Mouse (Mus musculus) lung, embryonic 14.5 days (tissue): Measurements from ENCODE around the gene Adamts12. TPM values are rescaled to one million over a fixed set of nuclear protein-coding genes. Genes with fewer than 3 reads are reported as not detected.

ENCODE experiments used
- ATAC-seq: fragments of 200-750 bp; cut with Nextera tagmentation; 2 replicates; pipeline ENCODE4 v1.8.0; 2017; ENCODE audit warnings: mild to moderate bottlenecking, moderate TSS enrichment, moderate library complexity; ENCODE audit not compliant: insufficient read depth
- DNase-seq: peaks from one replicate; pipeline ENCODE4 v3.0.0-alpha.2; 2015
- H3K27ac ChIP-seq: fragments of 300-500 bp; sonication (generic); 2 replicates; pipeline ENCODE4 v1.5.1; 2014; ENCODE audit warnings: low read depth, mild to moderate bottlenecking, moderate library complexity
- H3K27me3 ChIP-seq: fragments of 300-500 bp; sonication (generic); 2 replicates; pipeline ENCODE4 v1.6.1; 2014; ENCODE audit warnings: low read length, control low read depth; ENCODE audit not compliant: insufficient read depth
- H3K36me3 ChIP-seq: fragments of 300-500 bp; sonication (generic); 2 replicates; pipeline ENCODE4 v1.6.1; 2014; ENCODE audit warnings: control low read depth; ENCODE audit not compliant: insufficient read depth
- H3K4me1 ChIP-seq: fragments of 300-500 bp; sonication (generic); 2 replicates; pipeline ENCODE4 v1.6.1; 2014; ENCODE audit warnings: antibody characterized with exemption, control low read depth; ENCODE audit not compliant: insufficient read depth
- H3K4me2 ChIP-seq: fragments of 300-500 bp; sonication (generic); 2 replicates; pipeline ENCODE4 v1.6.1; 2014; ENCODE audit warnings: mild to moderate bottlenecking
- H3K4me3 ChIP-seq: fragments of 300-500 bp; sonication (generic); 2 replicates; pipeline ENCODE4 v1.5.1; 2014; ENCODE audit warnings: low read depth, low read length
- H3K9ac ChIP-seq: fragments of 300-500 bp; sonication (generic); 2 replicates; pipeline ENCODE4 v1.6.1; 2014
- H3K9me3 ChIP-seq: fragments of 300-500 bp; sonication (generic); 2 replicates; pipeline ENCODE4 v1.6.1; 2016; ENCODE audit warnings: low read depth, low read length, control low read depth
- CTCF ChIP-seq: IDR thresholded peaks from 2 replicates; pipeline ENCODE4 v1.5.1; 2016; ENCODE audit warnings: antibody characterized with exemption, low read depth
- WGBS: fragments of 180-500 bp; shearing (Covaris S2); extraction: QIAGEN DNeasy Blood & Tissue Kit; methylation state at CpG from one replicate; pipeline ENCODE4 v1.1.7; 2014; 5-methylcytosine and 5-hydroxymethylcytosine counted together
- polyA plus RNA-seq: library from polyadenylated mRNA; unstranded; fragments of >200 nt; fragmentation: Nextera tagmentation; extraction: Ambion mirVana; gene quantifications from 2 replicates; pipeline ENCODE4 v1.2.1, GENCODE M21; 2014

Adamts12 gene
- polyA plus RNA-seq, 1 experiment from 2014 or later: 7.0 TPM

DNA sequence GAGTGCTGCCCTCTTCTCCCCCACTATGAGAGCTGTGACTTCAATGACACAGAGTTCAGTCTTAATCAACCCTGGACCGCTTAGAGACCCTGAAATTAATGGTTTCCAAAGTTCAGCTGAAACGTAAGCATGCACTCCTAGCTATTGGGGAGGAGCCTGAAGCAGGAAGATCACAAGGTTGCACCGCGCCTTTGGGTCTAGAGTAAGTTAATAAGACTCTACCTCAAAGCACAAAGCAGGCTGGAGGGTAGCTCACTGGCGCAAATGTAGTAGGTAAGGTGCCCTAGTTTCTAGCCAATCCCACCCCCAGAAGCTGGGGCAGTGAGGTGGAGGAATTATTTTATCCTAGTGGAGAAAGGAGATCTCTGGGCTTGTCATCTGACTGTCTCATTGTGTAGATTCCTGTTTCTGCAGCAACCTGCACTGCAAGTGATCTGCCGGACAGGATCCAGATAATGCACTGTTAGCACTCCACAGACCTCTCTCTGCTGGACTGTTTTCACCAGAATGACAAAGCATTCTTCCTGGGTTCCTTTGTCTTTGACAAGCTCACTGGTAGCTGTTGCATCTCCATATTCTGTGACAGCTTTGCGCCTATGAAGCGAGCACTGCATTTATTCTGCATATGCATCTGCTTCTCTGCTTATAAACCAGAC is 315.0 kb downstream of the Adamts12 start:
- peak; percentile 35; the same call in 1 of the 2 replicates for ATAC-seq
- Histone ChIP-seq H3K4me1 (no peaks in the 10 kb centered on the region), H3K27ac (no peak overlapping the region), H3K9ac (no peak overlapping the region), H3K4me3 (no peak overlapping the region), H3K4me2 (no peak overlapping the region), H3K27me3 (no peaks in the 10 kb centered on the region), H3K9me3 (no peaks in the 10 kb centered on the region), H3K36me3 (peaks cover 24% of the 10 kb centered on the region)
- WGBS: 78% methylated on average over 8 of the region's 8 CpGs
- DNase-seq: no peak
- no peak for TF ChIP-seq CTCF

DNA sequence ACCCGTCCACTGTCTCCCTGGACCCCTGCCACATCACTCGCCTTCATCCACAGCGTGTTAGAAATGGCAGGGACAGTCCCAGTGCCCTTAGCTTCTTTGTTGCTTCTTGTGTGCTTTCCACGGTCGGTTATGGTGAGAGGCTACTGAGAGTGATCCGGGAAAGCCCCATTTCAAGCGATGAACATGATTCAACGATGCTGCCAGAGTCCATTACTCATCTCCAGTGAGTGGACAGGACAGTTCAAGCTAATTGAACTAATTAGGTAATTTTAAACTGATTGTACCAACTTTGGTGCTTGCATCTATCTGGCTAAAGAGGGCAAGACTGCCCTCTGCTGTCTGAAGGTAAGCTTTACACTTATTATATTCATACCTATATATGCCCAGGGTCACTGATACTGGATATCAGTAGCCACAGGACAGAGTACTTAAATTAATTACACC is 315.5 kb downstream of the Adamts12 start:
- Histone ChIP-seq H3K36me3 (peaks cover 30% of the 10 kb centered on the region), H3K4me2 (no peak overlapping the region), H3K9me3 (no peaks in the 10 kb centered on the region), H3K27ac (no peak overlapping the region), H3K4me3 (no peak overlapping the region), H3K27me3 (no peaks in the 10 kb centered on the region), H3K9ac (no peak overlapping the region), H3K4me1 (no peaks in the 10 kb centered on the region)
- peak; percentile 71 for TF ChIP-seq CTCF
- ATAC-seq: peak; percentile 44; the same call in 1 of the 2 replicates
- WGBS: 38% methylated on average over 8 of the region's 8 CpGs
- DNase-seq: peak; percentile 82

DNA sequence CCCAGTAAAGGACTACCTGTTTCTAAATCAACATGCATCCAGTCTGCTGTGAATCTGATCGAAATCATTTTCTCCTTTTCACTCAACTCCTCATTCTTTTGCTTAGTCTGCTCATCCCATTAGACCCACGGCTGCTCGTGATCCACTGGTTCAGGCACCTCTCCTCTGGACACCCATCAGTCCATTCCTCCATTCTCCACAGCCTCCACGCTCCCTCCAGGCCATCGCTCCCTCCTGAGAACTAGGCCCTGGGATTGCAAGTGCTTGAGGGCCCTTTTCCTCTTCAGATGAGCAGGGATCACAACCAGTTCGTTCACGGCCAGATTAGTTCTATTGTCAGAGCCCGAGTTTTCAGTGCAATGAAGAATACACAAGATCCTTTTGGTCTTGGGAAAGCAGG is 316.0 kb downstream of the Adamts12 start:
- WGBS: 71% methylated on average over 8 of the region's 8 CpGs
- DNase-seq: no peak

DNA sequence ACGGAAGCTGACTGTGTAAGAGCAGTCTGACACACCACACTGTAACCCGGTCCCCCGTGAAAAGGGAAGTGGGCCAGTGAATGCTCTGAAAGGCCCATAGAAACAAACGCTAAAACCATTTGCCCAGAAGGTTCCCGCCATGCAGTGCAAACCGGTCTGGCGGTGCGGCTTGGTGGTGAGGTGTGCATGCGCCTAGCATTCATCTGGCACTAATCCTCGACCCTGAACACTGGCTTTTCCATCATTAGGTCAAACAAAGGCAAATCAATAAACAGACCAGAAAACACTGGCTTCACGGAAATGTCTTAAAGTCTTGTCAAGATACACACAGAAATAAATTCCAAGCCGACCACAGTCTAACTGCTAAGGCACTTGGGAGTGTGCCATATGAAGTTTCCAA is 318.0 kb downstream of the Adamts12 start:
- no peak for DNase-seq

More for the DNA sequence above, 316.0 kb downstream of the Adamts12 start:
- Histone ChIP-seq H3K27me3 (no peaks in the 10 kb centered on the region), H3K9me3 (no peaks in the 10 kb centered on the region), H3K4me1 (no peaks in the 10 kb centered on the region), H3K36me3 (peaks cover 35% of the 10 kb centered on the region), H3K4me2 (no peak overlapping the region), H3K9ac (no peak overlapping the region), H3K4me3 (no peak overlapping the region), H3K27ac (no peak overlapping the region)
- no peak for TF ChIP-seq CTCF
- no peak for ATAC-seq

DNA sequence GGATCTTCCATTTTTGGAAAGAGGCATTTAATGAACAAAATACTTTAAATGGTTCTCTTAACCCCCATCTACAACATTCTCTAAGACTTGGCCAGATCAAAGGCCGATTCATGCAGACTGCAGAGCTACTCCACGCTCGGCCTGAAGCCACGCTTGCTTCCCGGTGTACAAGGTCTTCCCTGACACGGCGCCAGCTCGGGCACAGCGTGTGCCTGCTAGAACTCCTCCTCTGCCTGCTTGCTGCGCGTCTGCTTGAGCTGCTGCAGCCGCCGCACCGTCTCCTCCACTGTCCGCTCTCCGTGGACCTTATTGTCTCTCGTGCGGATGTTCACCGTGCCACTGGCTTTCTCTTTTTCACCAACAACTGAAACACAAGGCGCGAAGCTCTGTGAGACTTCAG is 319.2 kb downstream of the Adamts12 start:
- no peak for TF ChIP-seq CTCF
- no peak overlapping the region for H3K27ac ChIP-seq
- H3K9me3 ChIP-seq: no peaks in the 10 kb centered on the region
- ATAC-seq (no peak), DNase-seq (no peak)
- no peaks in the 10 kb centered on the region for H3K4me1 ChIP-seq
- H3K36me3 ChIP-seq: peaks cover 67% of the 10 kb centered on the region
- no peak overlapping the region for H3K4me2 ChIP-seq
- no peak overlapping the region for H3K9ac ChIP-seq
- no peak overlapping the region for H3K4me3 ChIP-seq
- WGBS: 95% methylated on average over 21 of the region's 21 CpGs
- H3K27me3 ChIP-seq: no peaks in the 10 kb centered on the region

More for the DNA sequence above, 318.0 kb downstream of the Adamts12 start:
- Histone ChIP-seq H3K4me3 (no peak overlapping the region), H3K9me3 (no peaks in the 10 kb centered on the region), H3K27me3 (no peaks in the 10 kb centered on the region), H3K9ac (no peak overlapping the region), H3K4me1 (no peaks in the 10 kb centered on the region), H3K4me2 (no peak overlapping the region), H3K27ac (no peak overlapping the region), H3K36me3 (peaks cover 55% of the 10 kb centered on the region)
- TF ChIP-seq CTCF: no peak
- no peak for ATAC-seq
- 86% methylated on average over 12 of the region's 12 CpGs for WGBS

DNA sequence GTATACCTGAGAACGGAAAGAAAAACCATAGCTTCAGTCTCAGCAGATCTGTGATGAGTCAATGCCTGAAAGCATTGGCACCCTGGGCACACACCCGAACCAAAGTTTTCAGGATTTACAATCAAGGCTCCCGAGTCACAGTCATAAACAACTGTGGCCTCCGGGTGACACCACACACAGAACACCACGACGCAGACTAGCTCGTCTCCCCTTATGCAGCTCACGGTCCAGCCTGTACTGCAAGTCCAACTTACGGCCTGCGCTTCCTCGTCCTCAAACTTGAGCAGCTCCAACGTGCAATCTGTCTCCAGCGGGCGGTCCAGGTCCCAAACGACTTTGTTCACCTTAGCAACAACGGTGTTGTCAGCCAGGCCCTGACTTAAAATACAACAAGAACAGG is 328.3 kb downstream of the Adamts12 start:
- ATAC-seq: no peak
- Histone ChIP-seq H3K27me3 (no peaks in the 10 kb centered on the region), H3K4me2 (no peak overlapping the region), H3K9ac (no peak overlapping the region), H3K4me3 (no peak overlapping the region), H3K9me3 (no peaks in the 10 kb centered on the region), H3K27ac (no peak overlapping the region), H3K36me3 (peaks cover 76% of the 10 kb centered on the region), H3K4me1 (no peaks in the 10 kb centered on the region)
- DNase-seq: no peak
- WGBS: 93% methylated on average over 16 of the region's 16 CpGs
- TF ChIP-seq CTCF: no peak

DNA sequence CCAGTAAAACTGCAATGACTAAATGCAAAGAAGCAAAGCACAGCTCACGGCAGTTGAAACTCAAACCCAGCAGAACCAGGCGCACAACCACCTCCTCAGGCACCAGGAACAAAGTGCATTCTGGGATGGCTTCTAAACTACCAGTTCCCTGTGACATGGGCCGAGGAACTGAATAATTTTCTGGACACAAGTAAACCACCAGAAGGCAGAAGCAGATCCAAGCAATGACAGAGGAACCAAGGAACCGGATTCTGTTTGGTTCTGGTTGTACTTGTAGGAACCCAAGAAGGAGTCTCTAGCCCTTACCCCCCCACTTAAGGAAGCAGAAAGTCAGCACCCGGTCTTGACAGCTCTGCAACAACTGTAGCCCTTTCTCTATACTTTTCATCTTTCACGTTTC is 331.8 kb downstream of the Adamts12 start:
- Histone ChIP-seq H3K9me3 (no peaks in the 10 kb centered on the region), H3K9ac (no peak overlapping the region), H3K4me2 (no peak overlapping the region), H3K4me1 (no peaks in the 10 kb centered on the region), H3K36me3 (peaks cover 41% of the 10 kb centered on the region), H3K27ac (no peak overlapping the region), H3K4me3 (no peak overlapping the region), H3K27me3 (no peaks in the 10 kb centered on the region)
- TF ChIP-seq CTCF: no peak
- WGBS: 89% methylated on average over 6 of the region's 6 CpGs
- DNase-seq (no peak), ATAC-seq (no peak)

Other genes with a start within 250 kb of the Adamts12 start
- gene C1qtnf3, start 112.5 kb upstream of the Adamts12 start, polyA plus RNA-seq: 0.14 and 0.35 TPM in 2 replicates
- 14.3 and 14.6 TPM in 2 replicates for gene Amacr, start 83.0 kb upstream of the Adamts12 start, polyA plus RNA-seq
- not detected in 2 replicates for gene Slc45a2, start 64.1 kb upstream of the Adamts12 start, polyA plus RNA-seq
- gene Rxfp3, start 26.8 kb upstream of the Adamts12 start, polyA plus RNA-seq: 0.04 and 0.07 TPM in 2 replicates